Mouse (Mus musculus): ENCODE results near the gene Mbnl2. TPM values are rescaled to one million over a fixed set of nuclear protein-coding genes. Genes with fewer than 3 reads are reported as not detected.

The Mbnl2 gene
- 178 and 203 TPM in 2 replicates for polyA plus RNA-seq (2021; fragmentation: Nextera tagmentation)
- long read RNA-seq, experiment 1, full-length matches to known transcripts = 59 of 319 reads
- long read RNA-seq, experiment 1, partial matches to known transcripts = 35 of 319 reads
- long read RNA-seq, experiment 1, other reads (novel, unspliced or antisense) = 225 of 319 reads
- long read RNA-seq, experiment 2, full-length matches to known transcripts = 294 of 1,311 reads
- long read RNA-seq, experiment 2, partial matches to known transcripts = 41 of 1,311 reads
- long read RNA-seq, experiment 2, other reads (novel, unspliced or antisense) = 976 of 1,311 reads

DNA sequence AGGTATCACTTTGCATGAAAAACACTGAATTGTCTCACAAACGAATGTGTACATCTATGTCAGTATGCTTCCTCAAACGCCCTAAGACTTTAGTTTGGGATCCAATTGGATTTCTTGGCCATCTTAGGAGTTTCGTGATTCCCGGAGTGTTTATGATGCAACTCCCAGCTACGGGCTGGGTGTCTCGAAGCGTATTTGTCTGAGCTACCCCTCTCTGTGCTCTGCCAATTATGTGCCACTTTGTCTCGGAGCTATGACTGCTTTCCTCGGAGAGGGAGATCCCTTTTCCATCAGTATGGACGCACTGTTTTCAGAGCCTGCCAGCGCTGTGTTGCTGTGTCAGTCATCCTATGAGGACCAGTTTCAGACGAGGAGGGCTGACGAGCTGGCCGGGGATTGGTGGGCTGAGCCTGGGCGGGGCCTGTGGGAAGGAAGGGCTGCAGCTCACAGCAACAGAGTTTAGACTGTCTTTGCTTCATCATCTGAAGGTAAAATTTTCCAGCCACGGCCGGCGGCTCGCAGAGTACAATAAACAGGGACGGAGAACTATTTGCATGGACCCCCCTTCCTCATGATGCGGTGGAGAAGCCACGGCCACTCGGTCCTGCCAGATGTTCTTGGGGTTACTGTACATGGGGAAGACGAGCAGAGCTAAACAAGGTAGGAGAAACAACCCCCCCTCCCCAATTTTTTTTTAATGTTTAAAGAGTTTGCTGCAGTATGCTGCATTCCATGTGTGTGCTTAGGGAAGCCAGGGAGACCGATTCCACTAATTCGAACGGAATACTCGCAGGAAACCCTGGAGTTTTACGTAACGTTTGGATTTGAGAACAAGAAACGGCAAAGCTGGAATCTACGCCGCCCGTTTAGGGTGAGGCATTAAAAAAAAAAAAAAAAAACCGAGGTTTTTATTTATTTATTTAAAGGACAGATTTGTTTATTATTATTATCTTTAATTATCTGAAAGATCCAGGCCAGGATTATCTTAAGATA, at the start of gene Mbnl2:
TSS of gene Mbnl2 (plus strand) at position 424 of the 993 bp plus-strand sequence.

GRCm38 (mm10) chr14:120477982-120478568, 202.6 kb downstream of the Mbnl2 start, which contains the start of gene Rap2a:
Rap2a (plus strand) TSS chr14:120478444.

Other genes starting within 250 kb of the Mbnl2 start
- gene Oxgr1, start 233.2 kb upstream of the Mbnl2 start, polyA plus RNA-seq (2021; fragmentation: Nextera tagmentation) = 0.06 TPM in 1 of 2 replicates, not detected in the other
- 10.8 and 11.4 TPM in 2 replicates for gene Rap2a, start 202.8 kb downstream of the Mbnl2 start, polyA plus RNA-seq (2021; fragmentation: Nextera tagmentation)

Data from layer of hippocampus, adult 6 months (tissue).